Mouse (Mus musculus) limb, embryonic 15.5 days (tissue): Measurements from ENCODE around the gene Gm20388. TPM values are rescaled to one million over a fixed set of nuclear protein-coding genes. Genes with fewer than 3 reads are reported as not detected.

Source experiments
- ATAC-seq: fragments of 200-750 bp; cut with Nextera tagmentation; 2 replicates; pipeline ENCODE4 v1.8.0; 2017; ENCODE audit warnings: low read depth, moderate TSS enrichment; ENCODE audit not compliant: insufficient number of reproducible peaks, low FRiP score, low TSS enrichment
- H3K27ac ChIP-seq: fragments of 300-500 bp; sonication (generic); 2 replicates; pipeline ENCODE4 v1.5.1; 2015; ENCODE audit warnings: moderate library complexity, mild to moderate bottlenecking, inconsistent platforms
- H3K27me3 ChIP-seq: fragments of 300-500 bp; sonication (generic); 2 replicates; pipeline ENCODE4 v1.6.1; 2015; ENCODE audit warnings: inconsistent platforms
- H3K36me3 ChIP-seq: fragments of 300-500 bp; sonication (generic); 2 replicates; pipeline ENCODE4 v1.6.1; 2015; ENCODE audit warnings: inconsistent platforms
- H3K4me1 ChIP-seq: fragments of 300-500 bp; sonication (generic); 2 replicates; pipeline ENCODE4 v1.6.1; 2015; ENCODE audit warnings: inconsistent platforms
- H3K4me2 ChIP-seq: fragments of 300-500 bp; sonication (generic); 2 replicates; pipeline ENCODE4 v1.6.1; 2015; ENCODE audit warnings: mild to moderate bottlenecking, inconsistent platforms
- H3K4me3 ChIP-seq: fragments of 300-500 bp; sonication (generic); 2 replicates; pipeline ENCODE4 v1.5.1; 2015; ENCODE audit warnings: mild to moderate bottlenecking, inconsistent platforms
- H3K9ac ChIP-seq: fragments of 300-500 bp; sonication (generic); 2 replicates; pipeline ENCODE4 v1.6.1; 2015; ENCODE audit warnings: inconsistent platforms
- H3K9me3 ChIP-seq: fragments of 300-500 bp; sonication (generic); 2 replicates; pipeline ENCODE4 v1.6.1; 2016; ENCODE audit warnings: inconsistent platforms
- WGBS: fragments of 180-500 bp; shearing (Covaris S2); methylation state at CpG from one replicate; pipeline ENCODE4 v1.1.7; 2015; 5-methylcytosine and 5-hydroxymethylcytosine counted together
- polyA plus RNA-seq: library from polyadenylated mRNA; unstranded; fragments of >200 nt; fragmentation: Nextera tagmentation; extraction: Ambion mirVana; gene quantifications from 2 replicates; pipeline ENCODE4 v1.2.1, GENCODE M21; 2015

Gm20388 gene
- polyA plus RNA-seq, 1 experiment from 2014 or later: 4.9 TPM

DNA sequence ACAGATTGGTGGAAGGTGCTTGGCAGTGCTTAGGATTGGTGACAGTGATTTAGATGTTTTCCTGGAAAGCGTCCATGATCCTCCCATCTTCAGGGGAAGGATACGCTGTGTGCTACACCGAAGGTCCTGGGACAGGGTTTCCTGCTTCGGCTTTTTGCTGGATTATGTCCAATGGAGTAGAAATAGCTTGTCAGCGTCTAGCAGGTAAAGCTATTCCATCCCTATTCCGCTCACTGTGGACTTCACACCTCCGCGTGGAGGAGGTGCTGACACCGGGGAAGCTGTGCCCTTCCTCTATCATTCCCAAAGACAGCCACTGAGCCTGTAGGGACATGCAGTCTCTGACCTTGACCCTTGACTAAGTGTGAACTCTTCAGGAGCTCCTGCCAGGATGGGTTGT is 207.5 kb downstream of the Gm20388 start:
- peaks cover 12% of the 10 kb centered on the region for H3K4me1 ChIP-seq
- no peaks in the 10 kb centered on the region for H3K9me3 ChIP-seq
- H3K9ac ChIP-seq: no peak overlapping the region
- H3K4me2 ChIP-seq: no peak overlapping the region
- H3K4me3 ChIP-seq: no peak overlapping the region
- peaks cover 47% of the 10 kb centered on the region for H3K27me3 ChIP-seq
- H3K36me3 ChIP-seq: no peaks in the 10 kb centered on the region
- WGBS: 76% methylated on average over 9 of the region's 9 CpGs
- ATAC-seq: no peak
- H3K27ac ChIP-seq: no peak overlapping the region

DNA sequence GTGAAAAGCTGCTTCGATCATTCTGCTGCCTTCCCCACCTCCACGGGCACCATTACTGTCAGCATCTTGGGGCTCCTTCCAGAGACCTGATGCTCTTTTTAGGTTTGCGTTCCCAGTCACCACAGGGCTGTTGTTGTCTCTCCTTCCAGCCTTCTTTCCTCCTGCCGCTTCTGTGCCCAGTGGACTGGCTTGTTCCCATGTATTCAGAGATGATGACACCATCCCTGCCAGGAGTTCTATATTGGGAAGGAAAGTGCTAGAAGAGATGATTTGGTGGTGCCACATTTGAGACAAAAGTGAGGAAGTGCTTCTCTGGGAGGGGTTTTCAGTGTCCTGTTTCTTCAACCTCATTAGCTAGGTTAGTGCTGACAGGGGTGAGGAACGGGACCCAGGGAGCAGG is 208.2 kb downstream of the Gm20388 start:
- H3K4me3 ChIP-seq: no peak overlapping the region
- H3K36me3 ChIP-seq: no peaks in the 10 kb centered on the region
- peaks cover 47% of the 10 kb centered on the region for H3K27me3 ChIP-seq
- no peak overlapping the region for H3K9ac ChIP-seq
- WGBS: 76% methylated on average over 5 of the region's 5 CpGs
- peaks cover 12% of the 10 kb centered on the region for H3K4me1 ChIP-seq
- H3K27ac ChIP-seq: no peak overlapping the region
- no peak overlapping the region for H3K4me2 ChIP-seq
- ATAC-seq: no peak
- no peaks in the 10 kb centered on the region for H3K9me3 ChIP-seq

DNA sequence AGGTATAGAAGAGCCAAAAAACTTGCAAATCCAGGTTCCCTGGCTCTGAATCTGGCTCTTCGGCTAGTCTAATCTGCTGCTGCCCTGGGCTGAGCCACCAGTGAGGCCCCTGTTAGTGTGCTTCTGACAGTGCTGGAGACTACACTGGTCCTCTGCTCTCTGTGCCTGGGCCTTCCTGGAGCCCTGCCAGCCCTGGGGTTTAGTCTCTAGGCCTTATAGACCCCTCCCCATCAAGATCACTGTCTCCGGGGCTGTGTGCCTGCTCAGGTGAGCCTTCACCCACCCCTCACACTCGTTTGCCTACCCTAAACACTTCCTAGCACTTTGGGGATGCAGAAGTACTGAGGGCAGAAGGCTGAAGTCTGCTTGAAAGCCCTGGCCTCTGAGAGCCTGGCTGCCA is 208.8 kb downstream of the Gm20388 start:
- no peak for ATAC-seq
- Histone ChIP-seq H3K27ac (no peak overlapping the region), H3K4me3 (no peak overlapping the region), H3K9ac (no peak overlapping the region), H3K4me1 (peaks cover 8% of the 10 kb centered on the region), H3K27me3 (peaks cover 43% of the 10 kb centered on the region), H3K9me3 (no peaks in the 10 kb centered on the region), H3K36me3 (no peaks in the 10 kb centered on the region), H3K4me2 (no peak overlapping the region)
- 47% methylated on average over 3 of the region's 3 CpGs for WGBS

DNA sequence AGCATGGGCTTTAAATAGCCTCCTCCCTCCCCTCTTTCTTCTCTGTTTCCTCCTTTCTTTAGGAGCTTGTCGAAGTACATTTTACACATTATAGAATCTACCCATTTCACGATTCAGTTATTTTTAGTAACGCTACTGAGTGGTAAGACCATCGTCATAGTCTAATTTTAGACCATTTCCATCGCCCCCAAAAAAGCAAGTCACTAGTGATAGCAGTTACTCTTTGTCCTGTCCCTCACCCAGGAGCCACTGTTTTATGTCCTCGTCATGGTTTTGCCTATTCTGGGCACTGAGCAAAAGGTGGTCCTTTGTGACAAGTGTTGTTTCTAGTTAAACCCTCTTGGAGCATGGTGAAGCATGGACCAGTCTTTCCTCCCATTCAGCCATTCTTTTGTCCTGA is 209.3 kb downstream of the Gm20388 start:
- ATAC-seq: no peak
- Histone ChIP-seq H3K9ac (no peak overlapping the region), H3K4me2 (no peak overlapping the region), H3K27me3 (peaks cover 38% of the 10 kb centered on the region), H3K4me1 (peaks cover 3% of the 10 kb centered on the region; the same call in 1 of the 2 replicates), H3K36me3 (no peaks in the 10 kb centered on the region), H3K9me3 (no peaks in the 10 kb centered on the region), H3K4me3 (no peak overlapping the region), H3K27ac (no peak overlapping the region)
- WGBS: 75% methylated on average over 6 of the region's 6 CpGs

DNA sequence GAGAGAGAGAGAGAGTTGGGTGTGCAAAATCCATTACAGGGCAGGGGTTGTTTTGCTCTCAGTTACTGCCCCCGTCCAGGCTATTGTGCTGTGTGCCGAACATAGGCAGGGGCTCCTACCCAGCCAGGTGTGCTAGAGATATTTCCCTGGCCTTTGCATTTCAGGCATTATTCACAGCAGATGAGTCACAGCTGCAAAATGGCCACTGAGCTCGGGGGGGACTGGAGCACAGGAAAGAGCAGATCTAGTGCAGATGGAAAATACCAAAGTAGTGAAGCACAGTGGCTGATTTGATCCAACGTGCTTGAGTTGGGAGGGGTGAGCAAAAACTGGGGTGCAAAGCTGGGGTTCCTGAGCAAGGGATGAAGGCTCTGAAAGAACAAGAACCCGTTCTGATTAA is 210.3 kb downstream of the Gm20388 start:
- Histone ChIP-seq H3K4me1 (peaks cover 3% of the 10 kb centered on the region; the same call in 1 of the 2 replicates), H3K27ac (no peak overlapping the region), H3K27me3 (peaks cover 28% of the 10 kb centered on the region), H3K9ac (no peak overlapping the region), H3K4me3 (no peak overlapping the region), H3K36me3 (no peaks in the 10 kb centered on the region), H3K9me3 (no peaks in the 10 kb centered on the region), H3K4me2 (no peak overlapping the region)
- 40% methylated on average over 5 of the region's 5 CpGs for WGBS
- ATAC-seq: no peak

DNA sequence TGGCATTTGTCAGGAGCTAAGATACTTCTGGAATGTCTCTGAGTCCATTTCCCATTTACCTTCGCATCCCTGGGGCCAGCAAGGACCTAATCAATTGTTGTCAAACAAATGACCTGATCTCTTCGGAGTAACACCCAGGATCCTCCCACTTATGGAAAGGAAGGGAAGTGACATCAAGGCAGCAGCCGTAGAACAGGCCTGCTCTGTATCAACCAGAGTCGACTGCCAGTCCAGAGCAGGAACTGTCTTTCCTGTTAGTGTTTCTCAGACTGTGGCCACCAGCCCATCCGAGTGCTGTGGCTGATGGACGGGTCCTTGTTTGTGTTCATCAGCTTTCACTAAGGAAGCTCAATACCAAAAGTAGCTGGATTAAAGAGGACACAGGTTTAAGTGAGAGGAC is 213.6 kb downstream of the Gm20388 start:
- no peak for ATAC-seq
- H3K27ac ChIP-seq: no peak overlapping the region
- H3K4me3 ChIP-seq: no peak overlapping the region
- no peak overlapping the region for H3K4me2 ChIP-seq
- H3K4me1 ChIP-seq: peaks cover 11% of the 10 kb centered on the region; the same call in 1 of the 2 replicates
- H3K9ac ChIP-seq: no peak overlapping the region
- H3K9me3 ChIP-seq: no peaks in the 10 kb centered on the region
- H3K27me3 ChIP-seq: peaks cover 9% of the 10 kb centered on the region; the same call in 1 of the 2 replicates
- H3K36me3 ChIP-seq: no peaks in the 10 kb centered on the region
- WGBS: 36% methylated on average over 6 of the region's 6 CpGs

DNA sequence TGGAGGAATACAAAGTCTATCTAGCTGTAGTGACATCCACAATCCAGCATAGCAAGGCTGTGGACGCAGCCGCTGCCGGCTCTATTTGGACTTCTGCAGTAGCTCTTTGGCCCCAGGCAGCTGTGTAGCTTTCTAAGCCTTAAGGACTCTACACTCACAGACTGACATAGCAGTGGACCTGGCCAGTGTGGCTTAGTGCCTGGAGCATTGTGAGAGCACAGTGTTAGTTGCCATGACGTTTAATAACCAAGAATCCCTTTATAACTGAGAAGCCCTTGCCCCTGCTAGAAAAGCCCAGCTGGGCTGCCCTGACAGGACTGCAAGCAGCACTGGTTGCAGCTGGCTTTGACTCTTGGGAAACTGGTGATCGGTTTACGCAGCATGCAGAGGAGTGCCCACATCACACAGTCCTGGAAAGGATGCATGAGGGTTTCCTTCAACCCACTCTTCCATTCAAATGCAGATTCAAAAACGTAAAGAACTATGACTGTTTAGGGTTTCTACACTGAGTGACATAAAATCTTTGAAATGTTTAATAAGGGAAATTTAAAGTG is 214.3 kb downstream of the Gm20388 start:
- Histone ChIP-seq H3K27me3 (peaks cover 9% of the 10 kb centered on the region; the same call in 1 of the 2 replicates), H3K9ac (no peak overlapping the region), H3K27ac (no peak overlapping the region), H3K4me3 (no peak overlapping the region), H3K4me2 (no peak overlapping the region), H3K9me3 (no peaks in the 10 kb centered on the region), H3K4me1 (peaks cover 11% of the 10 kb centered on the region; the same call in 1 of the 2 replicates), H3K36me3 (no peaks in the 10 kb centered on the region)
- WGBS: 59% methylated on average over 7 of the region's 7 CpGs
- 0 out of 2 replicates have a peak, but pooled peaks have one; percentile 40 for ATAC-seq

DNA sequence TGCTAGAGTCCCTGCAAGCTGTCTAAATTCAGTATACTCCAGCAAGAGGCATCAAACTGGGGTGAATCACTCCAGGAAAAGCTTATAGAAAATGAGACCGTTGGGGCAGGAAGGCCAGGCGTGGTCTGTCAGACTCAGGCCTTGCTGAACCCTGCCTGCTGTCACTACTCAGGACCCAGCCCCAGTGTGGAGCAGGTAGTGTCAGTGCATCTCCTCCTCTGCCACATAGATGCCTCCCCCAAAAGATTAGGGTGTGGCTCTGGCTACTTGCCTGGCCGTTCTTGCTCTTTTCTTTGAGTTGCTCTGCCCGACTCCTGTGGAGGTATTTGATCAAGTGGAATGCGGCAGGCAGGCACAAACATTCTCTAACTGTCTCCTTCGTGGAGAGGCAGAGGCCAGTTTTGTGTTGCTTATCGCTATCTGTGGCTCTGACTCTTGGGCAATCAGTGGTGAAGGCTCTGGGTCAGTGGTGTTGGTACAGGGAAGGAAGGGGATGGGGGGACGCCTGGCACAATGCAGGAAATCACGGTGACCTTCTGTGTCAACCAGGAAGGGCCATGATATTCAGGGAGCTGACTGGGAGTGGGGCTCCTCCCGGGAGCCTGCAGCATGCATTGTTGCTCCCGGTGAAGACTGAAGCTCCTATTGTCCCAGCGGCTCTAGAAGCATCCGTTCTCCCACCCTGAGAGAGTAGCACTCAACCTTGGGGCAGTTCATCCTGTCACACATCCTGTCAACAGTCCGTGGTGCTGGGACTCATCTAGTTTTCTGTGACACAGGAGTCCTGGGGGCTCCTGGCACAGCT is 215.9 kb downstream of the Gm20388 start:
- Histone ChIP-seq H3K9ac (no peak overlapping the region), H3K27ac (peak overlapping the region; percentile 47; the same call in 1 of the 2 replicates), H3K4me3 (no peak overlapping the region), H3K4me2 (no peak overlapping the region), H3K4me1 (0 out of 2 replicates have a peak, but pooled peaks cover 8% of the 10 kb centered on the region), H3K9me3 (no peaks in the 10 kb centered on the region), H3K27me3 (peaks cover 5% of the 10 kb centered on the region; the same call in 1 of the 2 replicates), H3K36me3 (no peaks in the 10 kb centered on the region)
- 47% methylated on average over 14 of the region's 14 CpGs for WGBS
- ATAC-seq: no peak

DNA sequence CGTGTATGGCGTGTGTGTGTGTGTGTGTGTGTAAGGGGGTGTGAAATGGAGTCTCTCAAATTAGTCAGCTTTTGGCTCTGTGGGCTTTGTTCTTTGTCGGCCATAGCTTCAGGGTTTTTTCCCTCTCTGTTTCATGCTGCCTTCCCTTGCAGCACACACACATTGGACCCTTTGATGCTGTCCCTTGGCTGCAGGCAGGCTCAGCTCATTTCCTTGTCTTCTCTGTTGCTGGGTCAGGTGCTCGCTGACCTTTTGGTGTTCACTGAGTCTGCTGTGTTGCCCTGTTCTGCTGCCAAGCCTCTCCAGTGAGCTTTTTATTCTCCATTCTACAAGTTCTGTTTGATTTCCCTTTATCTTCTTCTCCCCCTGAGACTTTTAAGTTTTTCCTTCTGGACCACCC is 218.9 kb downstream of the Gm20388 start:
- Histone ChIP-seq H3K9me3 (no peaks in the 10 kb centered on the region), H3K36me3 (no peaks in the 10 kb centered on the region), H3K4me1 (0 out of 2 replicates have a peak, but pooled peaks cover 8% of the 10 kb centered on the region), H3K9ac (no peak overlapping the region), H3K27me3 (peaks cover 5% of the 10 kb centered on the region; the same call in 1 of the 2 replicates), H3K4me2 (no peak overlapping the region), H3K4me3 (no peak overlapping the region), H3K27ac (no peak overlapping the region)
- 60% methylated on average over 4 of the region's 4 CpGs for WGBS
- no peak for ATAC-seq

DNA sequence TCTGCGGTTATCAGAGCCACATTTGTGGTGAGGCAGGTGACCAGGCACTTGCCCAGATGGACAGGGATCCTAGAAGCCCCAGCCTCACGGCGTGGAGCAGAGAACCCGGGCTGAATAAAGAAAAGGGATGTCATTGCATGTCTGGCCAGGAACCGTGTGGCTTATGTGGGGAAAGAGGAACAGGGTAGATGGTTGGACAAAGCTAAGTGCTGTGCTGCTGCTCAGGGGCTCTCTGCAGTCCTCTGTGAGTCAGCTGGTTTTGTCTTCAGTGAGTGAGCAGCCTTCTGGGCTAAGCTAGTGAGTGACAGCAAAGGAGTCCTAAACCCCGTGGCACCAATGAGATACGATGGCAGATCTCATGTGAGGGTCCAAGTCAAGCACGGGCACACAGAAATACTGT is 220.5 kb downstream of the Gm20388 start:
- no peaks in the 10 kb centered on the region for H3K36me3 ChIP-seq
- peaks cover 12% of the 10 kb centered on the region; the same call in 1 of the 2 replicates for H3K27me3 ChIP-seq
- no peaks in the 10 kb centered on the region for H3K9me3 ChIP-seq
- H3K27ac ChIP-seq: no peak overlapping the region
- H3K4me1 ChIP-seq: 0 out of 2 replicates have a peak, but pooled peaks cover 8% of the 10 kb centered on the region
- no peak overlapping the region for H3K4me2 ChIP-seq
- ATAC-seq: no peak
- 80% methylated on average over 8 of the region's 8 CpGs for WGBS
- no peak overlapping the region for H3K4me3 ChIP-seq
- H3K9ac ChIP-seq: no peak overlapping the region

DNA sequence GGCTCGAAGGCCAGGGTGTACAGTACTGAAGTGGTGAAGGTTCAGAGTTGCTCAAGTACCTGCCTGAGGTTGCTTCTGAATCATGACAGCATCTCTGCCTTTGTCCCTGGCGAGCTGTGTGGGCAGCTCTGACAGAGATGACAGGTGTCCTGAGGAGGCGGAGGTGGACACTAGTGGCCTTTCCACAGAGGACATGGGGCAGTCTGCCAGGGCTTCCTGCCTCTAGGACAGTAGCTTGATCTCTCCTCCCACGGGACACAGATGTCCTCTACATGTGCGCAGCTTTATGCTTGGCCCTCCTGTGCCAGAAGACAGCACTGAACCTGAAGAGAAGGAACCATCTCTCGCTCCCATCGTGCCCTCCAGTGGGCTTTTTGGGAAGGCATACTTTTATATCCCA is 222.5 kb downstream of the Gm20388 start:
- no peak overlapping the region for H3K27ac ChIP-seq
- H3K9ac ChIP-seq: no peak overlapping the region
- WGBS: 74% methylated on average over 7 of the region's 7 CpGs
- H3K36me3 ChIP-seq: no peaks in the 10 kb centered on the region
- no peaks in the 10 kb centered on the region for H3K9me3 ChIP-seq
- H3K4me3 ChIP-seq: no peak overlapping the region
- 0 out of 2 replicates have a peak, but pooled peaks cover 10% of the 10 kb centered on the region for H3K27me3 ChIP-seq
- H3K4me1 ChIP-seq: 0 out of 2 replicates have a peak, but pooled peaks cover 2% of the 10 kb centered on the region
- H3K4me2 ChIP-seq: no peak overlapping the region
- ATAC-seq: no peak

DNA sequence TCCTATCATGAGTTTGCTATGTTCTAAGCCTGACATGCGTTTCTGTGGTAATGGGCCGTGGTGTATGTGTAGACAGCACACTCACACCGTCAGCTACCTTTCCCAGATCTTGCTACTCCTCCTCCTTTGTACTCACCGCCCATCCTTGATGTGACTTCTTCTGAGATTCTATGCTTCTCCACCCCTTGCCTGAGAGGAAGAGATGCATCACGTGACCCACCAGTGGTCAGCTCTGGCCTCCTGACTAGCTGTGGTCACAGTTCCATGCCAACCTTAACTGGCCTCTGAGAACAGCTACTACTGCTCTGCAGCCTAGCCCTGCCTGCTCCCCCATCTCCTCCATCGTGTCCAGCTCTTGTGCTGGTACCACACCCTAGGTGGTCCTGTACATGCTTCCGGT is 225.0 kb downstream of the Gm20388 start:
- H3K27ac ChIP-seq: no peak overlapping the region
- H3K4me2 ChIP-seq: no peak overlapping the region
- H3K9ac ChIP-seq: no peak overlapping the region
- H3K9me3 ChIP-seq: no peaks in the 10 kb centered on the region
- no peak overlapping the region for H3K4me3 ChIP-seq
- H3K36me3 ChIP-seq: no peaks in the 10 kb centered on the region
- 0 out of 2 replicates have a peak, but pooled peaks cover 2% of the 10 kb centered on the region for H3K4me1 ChIP-seq
- no peak for ATAC-seq
- 0 out of 2 replicates have a peak, but pooled peaks cover 10% of the 10 kb centered on the region for H3K27me3 ChIP-seq
- WGBS: 86% methylated on average over 7 of the region's 7 CpGs
